Mouse (Mus musculus) thymus, adult 2 months (tissue): ENCODE measurements around the gene Olfr1220.

Source experiments
- CTCF ChIP-seq: fragments of 200-500 bp; IDR thresholded peaks from 2 replicates; pipeline ENCODE4 v1.5.1; 2012; ENCODE audit warnings: mild to moderate bottlenecking, control low read depth, low read length, moderate library complexity, borderline replicate concordance; ENCODE audit not compliant: control insufficient read depth, poor library complexity, insufficient read depth; ENCODE audit errors: extremely low read depth
- POLR2A ChIP-seq: fragments of 200-500 bp; IDR thresholded peaks from 2 replicates; pipeline ENCODE4 v1.6.1; 2012; ENCODE audit warnings: mild to moderate bottlenecking, low read length, control low read depth, moderate library complexity; ENCODE audit not compliant: control insufficient read depth, poor library complexity, insufficient read depth; ENCODE audit errors: extremely low read depth

GRCm38 (mm10) chr2:89117183-89117582 is 10.5 kb upstream of the Olfr1220 start, which contains the start of gene Olfr1221:
- TF ChIP-seq CTCF (no peak), POLR2A (no peak)
